Mouse (Mus musculus) CH12.LX (cell line): Measurements from ENCODE around the gene Galnt4.
A peak's percentile ranks its signal among the peaks of the same experiment; 100 is the strongest.

Experiments used
- CTCF ChIP-seq, 2 experiments: IDR thresholded peaks in 1 of 2; conservative IDR thresholded peaks in 1 of 2; 2 replicates each; pipeline ENCODE4 v1.5.1; 2011 to 2012; ENCODE audit warnings: low read depth in 2 of 2, low read length in 2 of 2, improper control_type of control experiment in 1 of 2, inconsistent platforms in 1 of 2, mild to moderate bottlenecking in 1 of 2, moderate library complexity in 1 of 2
- E2F4 ChIP-seq: IDR thresholded peaks from 2 replicates; pipeline ENCODE4 v1.6.1; 2011; ENCODE audit warnings: low read depth, low read length, improper control_type of control experiment; ENCODE audit not compliant: insufficient replicate concordance
- ELF1 ChIP-seq: IDR thresholded peaks from 2 replicates; pipeline ENCODE4 v1.6.1; 2014; ENCODE audit warnings: low read depth, mild to moderate bottlenecking, inconsistent platforms, low read length, improper control_type of control experiment
- EP300 ChIP-seq: IDR thresholded peaks from 2 replicates; pipeline ENCODE4 v1.6.1; 2011; ENCODE audit warnings: low read length, improper control_type of control experiment
- POLR2A ChIP-seq: IDR thresholded peaks from 2 replicates; pipeline ENCODE4 v1.6.1; 2011; ENCODE audit warnings: low read depth, mild to moderate bottlenecking, improper control_type of control experiment, low read length
- POLR2AphosphoS2 ChIP-seq: IDR thresholded peaks from 2 replicates; pipeline ENCODE4 v1.6.1; 2011; ENCODE audit warnings: low read depth, low read length, improper control_type of control experiment
- SIN3A ChIP-seq: IDR thresholded peaks from 2 replicates; pipeline ENCODE4 v1.6.1; 2012; ENCODE audit warnings: low read length, improper control_type of control experiment, inconsistent platforms
- SMC3 ChIP-seq: IDR thresholded peaks from 2 replicates; pipeline ENCODE4 v1.6.1; 2011; ENCODE audit warnings: low read depth, low read length, improper control_type of control experiment
- ZKSCAN1 ChIP-seq: IDR thresholded peaks from 2 replicates; pipeline ENCODE4 v1.6.1; 2012; ENCODE audit warnings: low read depth, inconsistent platforms, low read length, improper control_type of control experiment, borderline replicate concordance
- ZMIZ1 ChIP-seq: IDR thresholded peaks from 2 replicates; pipeline ENCODE4 v1.6.1; 2012; ENCODE audit warnings: low read depth, mild to moderate bottlenecking, inconsistent platforms, low read length, improper control_type of control experiment

GRCm38 (mm10) chr10:99093364-99093763, 14.6 kb upstream of the Galnt4 start:
- TF ChIP-seq SMC3: no peak
- no peak for TF ChIP-seq POLR2AphosphoS2
- TF ChIP-seq EP300: peak; percentile 63
- TF ChIP-seq POLR2A: no peak
- no peak for TF ChIP-seq E2F4
- TF ChIP-seq CTCF (conservative IDR thresholded peaks at IDR 0.05 in 1 of 2, IDR thresholded peaks at IDR 0.05 in 1 of 2; ENCODE audit: low read depth in 2 of 2, low read length in 2 of 2): no peak
- TF ChIP-seq ZMIZ1: no peak
- TF ChIP-seq SIN3A: no peak
- TF ChIP-seq ZKSCAN1: no peak
- no peak for TF ChIP-seq ELF1
